Mouse (Mus musculus) hindbrain, embryonic 14.5 days (tissue): Measurements from ENCODE around the gene Hmox2. TPM values are rescaled to one million over a fixed set of nuclear protein-coding genes. Genes with fewer than 3 reads are reported as not detected.
"Not testable (repeated sequence)": the region's sequence is repeated elsewhere in the genome, so short reads cannot be mapped to it uniquely, and the experiment has no call there.

Experiments
- ATAC-seq: fragments of 200-750 bp; cut with Nextera tagmentation; 2 replicates; pipeline ENCODE4 v1.8.0; 2017; ENCODE audit warnings: moderate number of reproducible peaks, mild to moderate bottlenecking, moderate TSS enrichment, moderate library complexity; ENCODE audit not compliant: low FRiP score
- DNase-seq: peaks from one replicate; pipeline ENCODE4 v3.0.0-alpha.2; 2015; ENCODE audit warnings: low spot score
- H3K27ac ChIP-seq: fragments of 300-500 bp; sonication (generic); 2 replicates; pipeline ENCODE4 v1.5.1; 2014; ENCODE audit warnings: mild to moderate bottlenecking, moderate library complexity
- H3K27me3 ChIP-seq: fragments of 300-500 bp; sonication (generic); 2 replicates; pipeline ENCODE4 v1.6.1; 2014; ENCODE audit warnings: mild to moderate bottlenecking, low read length, mixed read lengths; ENCODE audit not compliant: control insufficient read depth, insufficient read depth
- H3K36me3 ChIP-seq: fragments of 300-500 bp; sonication (generic); replicated peaks from 2 replicates; pipeline ENCODE4 v1.6.1; 2014; ENCODE audit not compliant: control insufficient read depth, insufficient read depth
- H3K4me1 ChIP-seq: fragments of 300-500 bp; sonication (generic); replicated peaks from 2 replicates; pipeline ENCODE4 v1.6.1; 2014; ENCODE audit warnings: antibody characterized with exemption, low read length, mixed read lengths; ENCODE audit not compliant: control insufficient read depth, insufficient read depth
- H3K4me2 ChIP-seq: fragments of 300-500 bp; sonication (generic); replicated peaks from 2 replicates; pipeline ENCODE4 v1.6.1; 2014; ENCODE audit warnings: mild to moderate bottlenecking, moderate library complexity
- H3K4me3 ChIP-seq: fragments of 300-500 bp; sonication (generic); replicated peaks from 2 replicates; pipeline ENCODE4 v1.5.1; 2014; ENCODE audit warnings: mild to moderate bottlenecking, low read length
- H3K9ac ChIP-seq: fragments of 300-500 bp; sonication (generic); 2 replicates; pipeline ENCODE4 v1.6.1; 2014
- H3K9me3 ChIP-seq: fragments of 300-500 bp; sonication (generic); 2 replicates; pipeline ENCODE4 v1.6.1; 2016; ENCODE audit warnings: low read length; ENCODE audit not compliant: control insufficient read depth
- WGBS: fragments of 180-500 bp; shearing (Covaris S2); extraction: QIAGEN DNeasy Blood & Tissue Kit; methylation state at CpG from one replicate; pipeline ENCODE4 v1.1.7; 2014; 5-methylcytosine and 5-hydroxymethylcytosine counted together
- polyA plus RNA-seq: library from polyadenylated mRNA; unstranded; fragments of >200 nt; fragmentation: Nextera tagmentation; extraction: Ambion mirVana; gene quantifications from 2 replicates; pipeline ENCODE4 v1.2.1, GENCODE M21; 2014

Hmox2 gene
- polyA plus RNA-seq, 1 experiment from 2014 or later = 102 TPM

DNA sequence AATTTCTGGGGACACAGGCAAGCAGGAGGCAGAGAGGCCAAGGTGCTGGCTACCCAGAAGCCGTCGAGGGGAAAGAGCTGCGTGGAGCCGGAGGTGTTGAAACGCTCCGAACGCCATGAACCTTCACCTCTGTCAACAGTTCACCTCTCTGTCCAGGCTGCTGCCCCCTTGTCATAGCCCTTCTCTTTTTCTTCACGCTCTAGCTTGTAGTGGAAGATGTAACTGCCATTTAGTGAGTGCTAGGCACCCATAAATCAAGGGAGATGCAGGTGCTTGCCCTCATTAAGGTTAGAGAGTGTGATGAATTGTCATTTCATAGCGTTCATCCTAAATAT, 41.7 kb upstream of the Hmox2 start:
- DNase-seq = no peak
- H3K4me3 ChIP-seq = peak overlapping the region; percentile 72
- H3K4me1 ChIP-seq = peaks cover 12% of the 10 kb centered on the region; the same call in 1 of the 2 replicates
- ATAC-seq = no peak
- peak overlapping the region; percentile 89 for H3K4me2 ChIP-seq
- no peaks in the 10 kb centered on the region for H3K9me3 ChIP-seq
- WGBS = 2% methylated on average over 9 of the region's 9 CpGs
- no peaks in the 10 kb centered on the region for H3K27me3 ChIP-seq
- peak overlapping the region; percentile 70 for H3K27ac ChIP-seq
- H3K36me3 ChIP-seq = peaks cover 23% of the 10 kb centered on the region
- H3K9ac ChIP-seq = peak overlapping the region; percentile 90

DNA sequence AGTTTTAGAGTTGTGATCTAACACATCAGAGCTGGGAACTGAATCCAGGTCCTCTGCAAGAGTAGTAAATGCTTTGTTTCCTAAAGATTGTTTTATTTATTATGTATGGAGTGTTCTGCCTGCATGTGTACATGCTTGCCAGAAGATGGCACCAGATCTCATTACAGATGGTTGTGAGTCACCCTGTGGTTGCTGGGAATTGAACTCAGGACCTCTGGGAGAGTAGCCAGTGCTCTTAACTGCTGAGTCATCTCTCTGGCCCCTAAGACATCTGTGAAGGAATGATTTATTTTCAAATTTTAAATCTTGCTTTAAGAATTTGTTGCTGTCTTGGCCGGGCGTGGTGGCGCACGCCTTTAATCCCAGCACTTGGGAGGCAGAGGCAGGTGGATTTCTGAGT, 36.8 kb upstream of the Hmox2 start:
- H3K9me3 ChIP-seq, DNase-seq, H3K4me3 ChIP-seq, H3K9ac ChIP-seq, H3K4me2 ChIP-seq, H3K27ac ChIP-seq, ATAC-seq, H3K27me3 ChIP-seq: not testable (repeated sequence)
- Histone ChIP-seq H3K4me1 (peaks cover 11% of the 10 kb centered on the region; the same call in 1 of the 2 replicates), H3K36me3 (peaks cover 73% of the 10 kb centered on the region)
- WGBS = 98% methylated on average over 4 of the region's 4 CpGs

DNA sequence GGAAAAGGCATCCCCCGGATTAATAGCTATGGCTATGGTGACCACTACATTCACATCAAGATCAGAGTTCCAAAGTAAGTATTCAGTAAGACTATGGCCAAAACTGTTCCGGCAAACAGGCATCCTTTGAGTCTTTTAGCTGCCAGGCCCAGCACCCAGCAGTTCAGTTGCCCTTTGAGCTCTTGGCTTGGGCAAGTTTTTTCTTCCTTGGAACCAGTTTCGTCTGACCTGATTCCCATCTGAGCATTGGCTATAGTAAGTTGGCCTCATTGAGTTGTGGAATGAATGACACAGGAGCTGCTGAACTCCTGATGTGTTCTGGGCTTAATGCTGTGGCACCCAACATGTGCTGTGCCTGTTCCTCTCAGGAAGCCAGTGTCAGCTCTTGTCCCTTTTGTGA, 24.9 kb upstream of the Hmox2 start:
- no peaks in the 10 kb centered on the region for H3K4me1 ChIP-seq
- ATAC-seq = no peak
- no peak overlapping the region for H3K27ac ChIP-seq
- H3K36me3 ChIP-seq = peaks cover 99% of the 10 kb centered on the region
- no peak overlapping the region for H3K4me3 ChIP-seq
- no peak overlapping the region for H3K4me2 ChIP-seq
- 95% methylated on average over 3 of the region's 3 CpGs for WGBS
- no peaks in the 10 kb centered on the region for H3K27me3 ChIP-seq
- no peak for DNase-seq
- H3K9me3 ChIP-seq = no peaks in the 10 kb centered on the region
- no peak overlapping the region for H3K9ac ChIP-seq

DNA sequence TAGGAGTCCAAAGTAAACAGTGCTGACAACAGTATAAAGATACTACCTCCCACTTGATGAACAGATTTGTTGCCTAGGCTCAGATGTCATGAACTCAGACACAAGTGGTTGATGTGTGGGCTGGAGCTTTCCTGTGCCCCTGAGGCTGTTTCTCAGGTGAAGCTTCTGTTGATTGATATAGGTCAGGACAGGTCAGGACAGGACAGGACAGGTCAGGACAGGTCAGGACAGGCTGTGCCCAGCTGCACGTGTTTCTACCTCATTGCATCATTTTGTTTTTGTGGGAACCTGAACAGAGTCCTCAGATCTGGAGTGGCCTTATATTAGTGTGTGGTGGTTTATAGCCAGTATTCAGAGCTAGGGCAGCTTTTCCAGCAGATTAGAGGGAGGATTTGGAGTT, 23.5 kb upstream of the Hmox2 start:
- no peak overlapping the region for H3K27ac ChIP-seq
- no peaks in the 10 kb centered on the region for H3K4me1 ChIP-seq
- no peak for DNase-seq
- no peaks in the 10 kb centered on the region for H3K9me3 ChIP-seq
- no peaks in the 10 kb centered on the region for H3K27me3 ChIP-seq
- peaks cover 99% of the 10 kb centered on the region for H3K36me3 ChIP-seq
- 79% methylated on average over 1 of the region's 1 CpGs for WGBS
- ATAC-seq = no peak
- no peak overlapping the region for H3K4me3 ChIP-seq
- no peak overlapping the region for H3K4me2 ChIP-seq
- H3K9ac ChIP-seq = no peak overlapping the region

DNA sequence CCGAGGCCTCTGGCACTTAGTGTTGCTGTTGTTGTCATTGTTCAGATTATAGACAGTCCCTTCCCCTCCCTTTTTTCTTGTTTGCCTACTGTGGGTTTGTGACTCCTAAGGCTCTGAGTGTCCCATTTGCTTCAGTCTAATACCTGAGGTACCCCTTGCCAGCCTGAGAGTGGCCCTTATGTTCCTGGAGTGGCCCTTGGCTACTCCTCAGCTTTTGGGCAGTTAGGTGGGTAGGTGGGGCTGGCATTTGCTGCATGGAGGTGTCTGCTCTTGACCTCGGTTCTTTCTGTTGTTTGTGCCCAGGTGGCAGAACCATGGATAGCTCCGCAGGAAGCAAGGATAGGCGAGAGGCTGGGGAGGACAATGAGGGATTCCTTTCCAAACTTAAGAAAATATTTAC, 20.6 kb upstream of the Hmox2 start:
- H3K9ac ChIP-seq = no peak overlapping the region
- peaks cover 97% of the 10 kb centered on the region for H3K36me3 ChIP-seq
- no peak overlapping the region for H3K4me3 ChIP-seq
- 77% methylated on average over 4 of the region's 4 CpGs for WGBS
- H3K4me2 ChIP-seq = no peak overlapping the region
- H3K9me3 ChIP-seq = no peaks in the 10 kb centered on the region
- ATAC-seq = no peak
- DNase-seq = no peak
- H3K4me1 ChIP-seq = no peaks in the 10 kb centered on the region
- H3K27me3 ChIP-seq = no peaks in the 10 kb centered on the region
- H3K27ac ChIP-seq = no peak overlapping the region

DNA sequence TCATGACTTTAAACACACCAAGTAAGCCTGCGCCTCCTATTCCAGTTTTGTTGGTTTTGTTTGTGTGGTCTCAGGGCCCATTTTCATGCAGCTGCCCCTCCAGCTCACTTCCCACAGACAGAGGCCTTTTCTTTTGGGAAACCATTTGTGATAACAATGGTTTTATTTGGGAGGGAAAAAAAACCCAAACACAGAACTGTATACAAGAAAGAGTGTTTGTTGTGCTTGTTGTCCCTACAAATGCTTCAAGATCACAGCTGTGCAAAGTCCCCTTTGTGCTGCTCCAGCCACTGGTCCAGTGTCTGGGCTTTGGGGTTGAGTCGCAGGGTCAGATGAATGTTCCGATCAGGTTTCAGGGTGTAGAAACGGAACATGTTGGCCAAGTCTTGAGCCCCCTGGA, 15.0 kb upstream of the Hmox2 start:
- WGBS = 93% methylated on average over 4 of the region's 4 CpGs
- Histone ChIP-seq H3K9ac (no peak overlapping the region), H3K27ac (no peak overlapping the region), H3K36me3 (peaks cover 86% of the 10 kb centered on the region), H3K27me3 (no peaks in the 10 kb centered on the region), H3K4me3 (no peak overlapping the region), H3K9me3 (no peaks in the 10 kb centered on the region), H3K4me1 (no peaks in the 10 kb centered on the region), H3K4me2 (no peak overlapping the region)
- no peak for ATAC-seq
- no peak for DNase-seq

DNA sequence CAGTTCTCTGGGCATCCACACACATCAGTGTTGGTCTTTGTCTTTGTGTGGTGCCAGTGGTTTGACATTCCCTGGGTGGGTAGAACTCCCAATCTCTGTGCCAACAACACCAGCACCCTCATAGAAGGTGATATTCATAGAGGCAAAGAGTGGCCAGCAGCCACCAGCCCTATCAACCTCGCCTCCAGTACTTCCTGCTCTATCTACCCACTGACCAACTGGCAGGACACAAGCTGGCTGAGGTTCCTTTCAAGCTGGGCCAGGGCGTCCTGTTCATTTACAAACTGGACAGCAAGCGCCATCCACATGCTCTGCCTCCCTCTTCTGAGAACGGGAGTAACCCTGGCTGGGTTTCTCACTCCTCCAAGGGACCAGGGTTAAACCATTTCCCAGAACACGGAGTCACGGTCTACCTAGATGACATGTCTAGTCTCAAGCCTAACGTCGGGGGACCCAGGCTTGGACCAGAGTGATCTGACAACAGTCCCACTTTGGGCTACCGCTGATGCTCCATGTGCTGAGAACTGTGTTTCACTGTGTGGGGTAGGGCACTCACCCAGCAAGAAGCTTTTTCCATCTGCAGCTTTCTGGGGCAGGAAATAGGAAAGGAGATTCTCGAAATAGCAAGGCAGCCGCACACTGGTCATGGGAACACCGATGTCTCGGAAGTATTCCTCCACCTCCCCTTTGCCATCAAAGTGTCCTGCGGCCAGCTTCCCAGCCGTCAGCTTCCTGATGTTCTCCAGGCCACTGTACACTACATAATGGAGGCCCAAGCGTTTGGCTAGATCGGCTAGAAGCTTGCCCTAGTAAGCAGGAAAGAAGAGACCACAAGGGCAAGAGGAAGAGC, 12.1 kb upstream of the Hmox2 start:
- Histone ChIP-seq H3K9me3 (no peaks in the 10 kb centered on the region), H3K4me2 (no peak overlapping the region), H3K27ac (no peak overlapping the region), H3K9ac (no peak overlapping the region), H3K4me1 (no peaks in the 10 kb centered on the region; the same call in 1 of the 2 replicates), H3K27me3 (no peaks in the 10 kb centered on the region), H3K4me3 (no peak overlapping the region), H3K36me3 (peaks cover 59% of the 10 kb centered on the region)
- WGBS = 89% methylated on average over 17 of the region's 17 CpGs
- DNase-seq = no peak
- no peak for ATAC-seq

DNA sequence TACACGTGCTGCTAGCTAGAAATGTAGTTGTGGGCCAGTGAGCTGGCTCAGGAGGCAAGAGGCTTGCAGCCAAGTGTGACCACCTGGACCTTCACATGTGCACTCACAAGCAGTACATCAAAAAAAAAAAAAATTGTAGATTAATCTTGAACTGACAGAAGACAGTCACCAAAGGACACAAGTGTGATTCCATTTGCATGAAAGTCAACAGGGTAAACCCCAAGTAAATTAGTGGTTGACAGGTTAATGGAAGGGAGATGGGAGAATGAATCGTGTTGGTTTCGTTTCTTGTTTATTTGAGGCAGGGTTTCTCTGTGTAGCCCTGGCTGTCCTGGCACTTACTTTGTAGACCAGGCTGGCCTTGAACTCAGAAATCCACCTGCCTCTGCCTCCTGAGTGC, 8.3 kb upstream of the Hmox2 start:
- WGBS = 61% methylated on average over 3 of the region's 3 CpGs
- Histone ChIP-seq H3K36me3 (peaks cover 30% of the 10 kb centered on the region), H3K27me3 (no peaks in the 10 kb centered on the region), H3K4me3 (peak overlapping the region; percentile 48), H3K4me1 (no peaks in the 10 kb centered on the region; the same call in 1 of the 2 replicates), H3K27ac (no peak overlapping the region), H3K9me3 (no peaks in the 10 kb centered on the region), H3K4me2 (peak overlapping the region; percentile 51), H3K9ac (0 out of 2 replicates have a peak overlapping the region, but pooled peaks have one; percentile 57)
- no peak for ATAC-seq
- DNase-seq = no peak

DNA sequence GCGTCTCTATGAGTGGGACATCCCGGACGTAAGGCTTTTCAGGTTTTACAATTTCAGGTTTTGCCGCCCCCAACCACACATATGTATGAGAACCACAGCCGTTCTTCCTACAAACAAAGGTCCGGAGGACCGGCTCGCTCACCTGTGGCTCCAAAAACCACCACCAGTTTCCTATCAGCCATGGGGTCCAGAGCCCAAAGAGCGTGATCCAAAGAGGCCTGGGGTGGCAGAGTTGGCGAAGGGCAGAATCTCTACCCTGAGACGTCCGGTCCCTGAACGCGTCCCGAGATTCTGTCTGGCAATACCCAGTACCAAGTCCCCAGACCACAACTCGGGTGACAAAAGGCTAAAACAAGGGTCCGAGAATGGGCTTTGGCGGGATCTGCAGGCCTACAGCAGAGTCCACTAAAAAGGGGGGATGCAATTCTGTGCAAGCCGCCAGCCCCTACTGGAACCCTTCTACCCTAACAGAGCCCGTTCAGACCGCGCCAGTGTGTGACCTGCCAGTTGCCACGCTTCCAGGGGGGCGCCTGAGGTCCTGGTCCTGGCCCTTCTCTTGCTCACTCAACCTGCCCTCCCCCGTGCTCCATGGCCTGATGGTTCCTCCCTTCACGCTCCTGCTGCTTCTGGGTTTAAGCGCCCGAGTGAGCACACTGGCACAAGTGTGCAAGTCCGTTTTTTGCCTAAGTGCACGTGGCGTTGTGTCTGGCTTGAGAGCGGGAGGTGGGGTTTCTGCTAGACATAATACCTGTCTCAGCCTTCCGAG, 7.2 kb upstream of the Hmox2 start, which contains the start of gene Nmral1:
Gene Nmral1, minus strand, starts transcription at position 604 of the 766 bp plus-strand sequence.
- DNase-seq (peak; percentile 68), ATAC-seq (peak; percentile 92)
- Histone ChIP-seq H3K4me1 (no peaks in the 10 kb centered on the region; the same call in 1 of the 2 replicates), H3K27ac (peak within 1 kb of the TSS; percentile 64), H3K27me3 (no peaks in the 10 kb centered on the region), H3K9ac (peak within 1 kb of the TSS; percentile 57), H3K9me3 (no peaks in the 10 kb centered on the region), H3K4me2 (peak within 1 kb of the TSS; percentile 51), H3K36me3 (peaks cover 22% of the 10 kb centered on the region), H3K4me3 (peak within 1 kb of the TSS; percentile 48)
- WGBS = 10% methylated on average over 33 of the region's 33 CpGs
